Mouse (Mus musculus): ENCODE measurements around the gene Bmpr1a.

- TF ChIP-seq CTCF (IDR thresholded peaks at IDR 0.05; ENCODE audit: low read depth, low read length) (no peak), POLR2A (IDR thresholded peaks at IDR 0.05; ENCODE audit: borderline replicate concordance, low read depth, low read length) (no peak)
Measured at GRCm38 (mm10) chr14:34453648-34454047, 49.5 kb downstream of the Bmpr1a start.

Measured in bone marrow macrophage, adult 2 months (primary cell).